Mouse (Mus musculus) retina, postnatal 1 day (tissue): ENCODE results near the gene Tshb.
A peak's percentile ranks its signal among the peaks of the same experiment; 100 is the strongest.

Source experiments
- DNase-seq: peaks from one replicate; pipeline ENCODE4 v3.0.0-alpha.2; 2012

The Tshb gene

DNA sequence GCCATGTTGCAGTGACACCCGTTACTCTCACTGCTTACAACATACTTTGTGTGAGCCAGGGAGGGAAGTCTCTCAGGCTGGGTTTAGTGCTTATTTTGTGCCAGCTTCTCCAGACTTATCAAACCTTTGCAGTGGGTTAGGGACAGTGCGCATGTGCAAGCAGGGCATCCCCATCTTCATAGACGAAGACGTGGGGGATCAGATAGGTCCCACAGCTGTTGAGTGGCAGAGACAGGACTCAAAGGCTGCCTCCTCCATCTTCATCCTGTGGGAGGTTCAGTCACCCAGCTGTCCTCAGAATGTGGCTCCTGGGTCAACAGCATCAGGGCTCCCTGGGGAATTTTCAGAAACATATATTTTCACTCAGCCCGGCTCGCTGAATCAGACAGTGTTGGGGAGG lies 46.1 kb downstream of the Tshb start:
- no peak for DNase-seq

- no peak for DNase-seq
These were observed 46.9 kb downstream of the Tshb start for GRCm38 (mm10) chr3:102735638-102736037.

DNA sequence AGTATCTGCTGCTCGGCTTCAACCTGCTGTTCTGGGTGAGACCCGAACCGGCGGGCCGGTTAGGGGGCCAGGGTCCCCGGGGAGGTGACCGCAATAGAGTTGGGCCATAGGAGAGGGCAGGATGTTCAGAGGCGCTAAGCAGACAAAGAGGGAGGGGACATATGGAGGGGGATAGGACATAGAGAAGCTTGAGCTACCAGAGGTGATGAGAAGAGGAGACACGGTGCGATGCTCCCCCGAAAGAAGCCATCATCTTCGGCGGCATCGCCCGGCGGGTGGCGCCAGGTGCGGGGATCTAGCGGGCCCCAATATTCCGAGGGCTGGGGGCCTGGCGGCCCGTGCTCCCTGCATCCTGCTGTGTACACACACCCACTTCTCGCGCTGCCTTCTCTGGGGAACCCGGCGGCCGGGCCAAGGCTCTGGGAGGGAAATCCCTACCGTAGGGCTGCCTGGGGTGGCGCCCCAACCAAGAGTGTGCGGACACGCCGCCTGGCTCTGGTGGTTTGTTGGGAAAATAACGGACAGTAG lies 47.4 kb downstream of the Tshb start:
- peak; percentile 61 for DNase-seq

GRCm38 (mm10) chr3:102734313-102735030 lies 48.0 kb downstream of the Tshb start, which contains the start of gene Tspan2:
Tspan2 (plus strand) TSS chr3:102734529.
- peak; percentile 77 for DNase-seq

GRCm38 (mm10) chr3:102733936-102734312 lies 48.6 kb downstream of the Tshb start:
- DNase-seq: no peak

- DNase-seq: no peak
These were observed 49.5 kb downstream of the Tshb start for GRCm38 (mm10) chr3:102733050-102733449.

DNA sequence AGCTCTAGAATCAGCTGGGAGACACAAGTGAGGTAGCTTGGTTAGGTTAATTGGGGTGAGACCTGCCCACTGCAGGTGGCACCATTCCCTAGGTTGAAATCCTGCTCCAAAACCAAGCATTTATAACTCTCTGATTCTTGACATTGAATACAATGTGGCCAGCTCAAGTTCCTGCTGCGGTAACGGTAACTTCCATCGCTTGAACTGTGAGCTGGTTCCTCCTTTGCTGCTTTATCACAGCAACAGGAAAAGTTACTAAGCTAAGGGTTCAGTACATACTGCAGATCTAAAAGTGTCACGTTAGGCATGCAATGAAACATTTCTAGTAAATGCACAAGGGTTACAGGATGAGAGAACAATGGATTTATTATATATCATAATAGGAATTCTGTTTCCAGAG lies 49.9 kb downstream of the Tshb start:
- DNase-seq: no peak

GRCm38 (mm10) chr3:102731112-102731511 lies 51.4 kb downstream of the Tshb start:
- no peak for DNase-seq

- DNase-seq: peak; percentile 15
These were observed 53.1 kb downstream of the Tshb start for GRCm38 (mm10) chr3:102729416-102729815.
